Mouse (Mus musculus) liver, embryonic 14.5 days (tissue): ENCODE measurements at regions not wholly inside any gene's neighbourhood (a gene's known extent, or its start where the extent isn't known, plus 50 kb on each side); places are given as distances from the start of the nearest gene placed in this dataset.

Source experiments
- CTCF ChIP-seq: IDR thresholded peaks from 2 replicates; pipeline ENCODE4 v1.5.1; 2016; ENCODE audit warnings: antibody characterized with exemption, low read depth, control low read depth
- EP300 ChIP-seq: IDR thresholded peaks from 2 replicates; pipeline ENCODE4 v1.6.1; 2016; ENCODE audit warnings: antibody characterized with exemption, low read depth

GRCm38 (mm10) chr11:110649575-110650210 is 250.8 kb downstream of the Map2k6 start:
- TF ChIP-seq EP300 (no peak), CTCF (no peak)
